Mouse (Mus musculus) E14TG2a.4 (cell line): ENCODE results near the gene Stard3.

ENCODE experiments used
- CTCF ChIP-seq: conservative IDR thresholded peaks from 2 replicates; pipeline ENCODE4 v1.5.1; 2014; ENCODE audit warnings: low read length
- POU5F1 ChIP-seq: IDR thresholded peaks from 2 replicates; pipeline ENCODE4 v1.6.1; 2014; ENCODE audit warnings: low read length, borderline replicate concordance

- TF ChIP-seq CTCF (no peak), POU5F1 (no peak)
Measured at GRCm38 (mm10) chr11:98320806-98321676, 37.1 kb upstream of the Stard3 start.
